27 mouse cellular contexts compared by ENCODE assay signal in genomic region chr8:82945867-82946266, GRCm38 (mm10).
DNase-seq lines count a peak whose midpoint lies in the region; ATAC-seq and TF ChIP-seq lines count a peak whose summit lies in the region.
"Had no signal": no experiment of that assay in that cellular context is flagged by ENCODE, and none has a peak within 500 bp of the region (broad histone marks: within the 10 kb centered on the region; RNA-seq: fewer than 3 reads in every experiment).

No protein-coding gene starts in this region.

- H3K9ac ChIP-seq in embryonic facial prominence, embryonic 14.5 days (ENCODE audit: low read depth, low read length) = no peak overlapping the region
- H3K9ac ChIP-seq in limb, embryonic 13.5 days = no peak overlapping the region
- H3K9ac ChIP-seq in forebrain, embryonic 11.5 days (ENCODE audit: low read length) = no peak overlapping the region
- H3K9ac ChIP-seq: heart, embryonic 12.5 days; hindbrain, embryonic 14.5 days; liver, postnatal 0 days; midbrain, embryonic 13.5 days had no signal

- H3K27me3 ChIP-seq in embryonic facial prominence, embryonic 14.5 days (replicated peaks; ENCODE audit: control insufficient read depth, insufficient read depth, low read length) = 0 out of 2 replicates have a peak, but pooled peaks cover 2% of the 10 kb centered on the region
- H3K27me3 ChIP-seq in limb, embryonic 13.5 days = no peaks in the 10 kb centered on the region
- H3K27me3 ChIP-seq in forebrain, embryonic 11.5 days (ENCODE audit: control insufficient read depth, insufficient read depth, low read length) = no peaks in the 10 kb centered on the region
- H3K27me3 ChIP-seq: heart, embryonic 12.5 days; midbrain, embryonic 13.5 days; Patski had no signal

- 42% methylated on average over 3 of the region's 3 CpGs for WGBS in embryonic facial prominence, embryonic 14.5 days
- WGBS in limb, embryonic 13.5 days = 35% methylated on average over 3 of the region's 3 CpGs
- 79% methylated on average over 3 of the region's 3 CpGs for WGBS in forebrain, embryonic 11.5 days

- no peaks in the 10 kb centered on the region for H3K9me3 ChIP-seq in embryonic facial prominence, embryonic 14.5 days (ENCODE audit: control insufficient read depth, low read length)
- no peaks in the 10 kb centered on the region for H3K9me3 ChIP-seq in limb, embryonic 13.5 days
- H3K9me3 ChIP-seq in forebrain, embryonic 11.5 days (ENCODE audit: control insufficient read depth, low read length) = no peaks in the 10 kb centered on the region
- H3K9me3 ChIP-seq: G1E; midbrain, embryonic 13.5 days had no signal

- no peak overlapping the region for H3K4me3 ChIP-seq in cortical plate, adult 2 months (ENCODE audit: insufficient read depth, low read length)
- no peak overlapping the region for H3K4me3 ChIP-seq in embryonic facial prominence, embryonic 14.5 days (ENCODE audit: low read depth, low read length)
- no peak overlapping the region for H3K4me3 ChIP-seq in limb, embryonic 13.5 days
- no peak overlapping the region for H3K4me3 ChIP-seq in forebrain, embryonic 11.5 days (ENCODE audit: low read depth, low read length)
- H3K4me3 ChIP-seq: gastrocnemius, adult 2 months; heart, adult 2 months; heart, embryonic 12.5 days; midbrain, embryonic 13.5 days had no signal

- TF ChIP-seq POLR2A in cortical plate, adult 2 months (IDR thresholded peaks at IDR 0.05; ENCODE audit: extremely low read depth, insufficient read depth, low read length) = no peak

- intact Hi-C loops in left cerebral cortex, postnatal 10 days (cut with DNase I) = no loop called here

- H3K4me2 ChIP-seq in embryonic facial prominence, embryonic 14.5 days (ENCODE audit: low read depth, low read length) = no peak overlapping the region
- H3K4me2 ChIP-seq in limb, embryonic 13.5 days (replicated peaks) = no peak overlapping the region
- no peak overlapping the region for H3K4me2 ChIP-seq in forebrain, embryonic 11.5 days (ENCODE audit: low read depth, low read length, severe bottlenecking)
- H3K4me2 ChIP-seq: heart, embryonic 12.5 days; hindbrain, embryonic 14.5 days; liver, embryonic 11.5 days; midbrain, embryonic 13.5 days had no signal

- TF ChIP-seq CTCF in cortical plate, adult 2 months (IDR thresholded peaks at IDR 0.05; ENCODE audit: extremely low read depth, insufficient read depth, low read length) = no peak

- no peaks in the 10 kb centered on the region for H3K36me3 ChIP-seq in embryonic facial prominence, embryonic 14.5 days (ENCODE audit: control insufficient read depth, insufficient read depth, low read length)
- H3K36me3 ChIP-seq in limb, embryonic 13.5 days = no peaks in the 10 kb centered on the region; the same call in 1 of the 2 replicates
- H3K36me3 ChIP-seq in forebrain, embryonic 11.5 days (ENCODE audit: control insufficient read depth, insufficient read depth, low read length) = no peaks in the 10 kb centered on the region
- H3K36me3 ChIP-seq: G1E; heart, embryonic 12.5 days; midbrain, embryonic 13.5 days had no signal

- peak; percentile 84 for ATAC-seq in frontal cortex, adult (ENCODE audit: low TSS enrichment)
- no peak for ATAC-seq in embryonic facial prominence, embryonic 14.5 days (ENCODE audit: low read depth)
- ATAC-seq in limb, embryonic 13.5 days (ENCODE audit: low FRiP score, low read depth) = no peak
- no peak for ATAC-seq in forebrain, embryonic 11.5 days (replicated peaks; ENCODE audit: low FRiP score)
- ATAC-seq: forebrain, embryonic 14.5 days; intestine, postnatal 0 days; liver, postnatal 0 days; midbrain, embryonic 13.5 days; Patski had no signal

- DNase-seq in frontal cortex, postnatal 14 days (ENCODE audit: low spot score in 2 of 2) = no peak
- peak; percentile 40 for DNase-seq in embryonic facial prominence, embryonic 14.5 days (ENCODE audit: low spot score)
- no peak for DNase-seq in forebrain, embryonic 11.5 days (ENCODE audit: low spot score)
- no peak for DNase-seq in left cerebral cortex, postnatal 10 days (ENCODE audit: extremely low spot score in 1 of 2, low spot score in 2 of 2)
- DNase-seq: adrenal gland, postnatal 10 days; cerebellum, adult 11 months; cerebellum, adult 9-10 months; cerebellum, postnatal 36 days; gastrocnemius, adult 2 months; gastrocnemius, postnatal 36 days; heart, adult 2 months; kidney, adult 9 months; kidney, postnatal 36 days; layer of hippocampus, postnatal 36 days; liver, postnatal 0 days had no signal

- H3K4me1 ChIP-seq in cortical plate, adult 2 months (ENCODE audit: control insufficient read depth, insufficient read depth, low read length) = peaks cover 11% of the 10 kb centered on the region
- peaks cover 41% of the 10 kb centered on the region for H3K4me1 ChIP-seq in embryonic facial prominence, embryonic 14.5 days (ENCODE audit: control insufficient read depth, insufficient read depth, low read length)
- peaks cover 42% of the 10 kb centered on the region for H3K4me1 ChIP-seq in limb, embryonic 13.5 days
- no peaks in the 10 kb centered on the region for H3K4me1 ChIP-seq in forebrain, embryonic 11.5 days (replicated peaks; ENCODE audit: control insufficient read depth, insufficient read depth, low read length)

- H3K27ac ChIP-seq in cortical plate, adult 2 months (ENCODE audit: insufficient read depth, low read length) = peak overlapping the region; percentile 64; the same call in 1 of the 2 replicates
- no peak overlapping the region; the same call in 1 of the 2 replicates for H3K27ac ChIP-seq in embryonic facial prominence, embryonic 14.5 days (replicated peaks; ENCODE audit: low read depth, low read length)
- H3K27ac ChIP-seq in limb, embryonic 13.5 days = 0 out of 2 replicates have a peak overlapping the region, but pooled peaks have one; percentile 6
- no peak overlapping the region for H3K27ac ChIP-seq in forebrain, embryonic 11.5 days (ENCODE audit: low read depth, low read length)
- H3K27ac ChIP-seq: gastrocnemius, adult 2 months; heart, adult 2 months; hindbrain, embryonic 14.5 days; macrophage; midbrain, embryonic 13.5 days had no signal

Comparison
In these comparisons a context has a peak if more than half of its experiments do, and no peak if none do; other contexts are left out.
1. H3K27ac ChIP-seq: peak in cortical plate, adult 2 months (single experiment) and limb, embryonic 13.5 days (single experiment); none in embryonic facial prominence, embryonic 14.5 days (single experiment) and forebrain, embryonic 11.5 days (single experiment).